Mouse (Mus musculus) heart, embryonic 15.5 days (tissue): Measurements from ENCODE around the gene H2al1k. TPM values are rescaled to one million over a fixed set of nuclear protein-coding genes. Genes with fewer than 3 reads are reported as not detected.

Experiments
- polyA plus RNA-seq: library from polyadenylated mRNA; unstranded; fragments of >200 nt; fragmentation: Nextera tagmentation; extraction: Ambion mirVana; gene quantifications from 2 replicates; pipeline ENCODE4 v1.2.1, GENCODE M21; 2015

The H2al1k gene
- polyA plus RNA-seq, 1 experiment from 2014 or later: not detected

Other genes starting within 250 kb of the H2al1k start
- gene 4930402K13Rik, start 246.1 kb upstream of the H2al1k start, polyA plus RNA-seq: not detected in 2 replicates
- 1.9 and 2.3 TPM in 2 replicates for gene Lancl3, start 150.7 kb upstream of the H2al1k start, polyA plus RNA-seq
- gene Gm14862, start 93.7 kb upstream of the H2al1k start, polyA plus RNA-seq: 0.19 TPM in 1 of 2 replicates, not detected in the other
- 2.9 and 3.6 TPM in 2 replicates for gene Xk, start 77.9 kb upstream of the H2al1k start, polyA plus RNA-seq
- gene H2al1m, start 66.9 kb upstream of the H2al1k start, polyA plus RNA-seq: 0.52 TPM in 1 of 2 replicates, not detected in the other
- gene Cybb, start 137.1 kb downstream of the H2al1k start, polyA plus RNA-seq: 3.0 and 4.0 TPM in 2 replicates
- not detected in 2 replicates for gene H2al1o, start 221.8 kb downstream of the H2al1k start, polyA plus RNA-seq